Mouse (Mus musculus) liver, embryonic 14.5 days (tissue): ENCODE results near the gene Plxna4. TPM values are rescaled to one million over a fixed set of nuclear protein-coding genes. Genes with fewer than 3 reads are reported as not detected.

Source experiments
- ATAC-seq: fragments of 200-750 bp; cut with Nextera tagmentation; 2 replicates; pipeline ENCODE4 v1.8.0; 2017; ENCODE audit warnings: moderate number of reproducible peaks, mild to moderate bottlenecking, moderate library complexity; ENCODE audit not compliant: insufficient read depth
- DNase-seq, 3 experiments: peaks; one replicate each; pipeline ENCODE4 v3.0.0-alpha.2; 2012 to 2013; ENCODE audit warnings: low read depth in 3 of 3, low spot score in 3 of 3
- H3K27ac ChIP-seq: fragments of 300-500 bp; sonication (generic); 2 replicates; pipeline ENCODE4 v1.5.1; 2014; ENCODE audit warnings: moderate library complexity, mild to moderate bottlenecking, control low read depth, inconsistent platforms
- H3K27me3 ChIP-seq: fragments of 300-500 bp; sonication (generic); 2 replicates; pipeline ENCODE4 v1.6.1; 2014; ENCODE audit warnings: mild to moderate bottlenecking, low read length, moderate library complexity; ENCODE audit not compliant: control insufficient read depth, insufficient read depth
- H3K36me3 ChIP-seq: fragments of 300-500 bp; sonication (generic); replicated peaks from 2 replicates; pipeline ENCODE4 v1.6.1; 2014; ENCODE audit warnings: low read depth; ENCODE audit not compliant: control insufficient read depth, insufficient read depth
- H3K4me1 ChIP-seq, 2 experiments: fragments of 200-500 bp in 1 of 2; fragments of 300-500 bp in 1 of 2; sonication (generic) in 1 of 2; replicated peaks; 2 replicates each; pipeline ENCODE4 v1.6.1; 2012 to 2014; ENCODE audit warnings: antibody characterized with exemption in 1 of 2, inconsistent platforms in 1 of 2, low read length in 1 of 2; ENCODE audit not compliant: control insufficient read depth in 2 of 2, insufficient read depth in 2 of 2
- H3K4me2 ChIP-seq: fragments of 300-500 bp; sonication (generic); 2 replicates; pipeline ENCODE4 v1.6.1; 2014; ENCODE audit warnings: low read depth, mild to moderate bottlenecking, control low read depth, moderate library complexity
- H3K4me3 ChIP-seq, 2 experiments: fragments of 200-500 bp in 1 of 2; fragments of 300-500 bp in 1 of 2; sonication (generic) in 1 of 2; 2 replicates each; pipeline ENCODE4 v1.5.1; 2012 to 2014; ENCODE audit warnings: low read depth in 2 of 2, low read length in 2 of 2, mild to moderate bottlenecking in 2 of 2, control low read depth in 1 of 2, inconsistent platforms in 1 of 2, moderate library complexity in 1 of 2; ENCODE audit not compliant: insufficient read depth in 1 of 2
- H3K9ac ChIP-seq: fragments of 300-500 bp; sonication (generic); replicated peaks from 2 replicates; pipeline ENCODE4 v1.6.1; 2014; ENCODE audit warnings: mild to moderate bottlenecking, control low read depth, moderate library complexity
- H3K9me3 ChIP-seq: fragments of 300-500 bp; sonication (generic); 2 replicates; pipeline ENCODE4 v1.6.1; 2016; ENCODE audit warnings: low read length, mixed read lengths; ENCODE audit not compliant: control insufficient read depth
- CTCF ChIP-seq: IDR thresholded peaks from 2 replicates; pipeline ENCODE4 v1.5.1; 2016; ENCODE audit warnings: antibody characterized with exemption, low read depth, control low read depth
- EP300 ChIP-seq: IDR thresholded peaks from 2 replicates; pipeline ENCODE4 v1.6.1; 2016; ENCODE audit warnings: antibody characterized with exemption, low read depth
- WGBS: fragments of 180-500 bp; shearing (Covaris S2); extraction: QIAGEN DNeasy Blood & Tissue Kit; methylation state at CpG from one replicate; pipeline ENCODE4 v1.1.7; 2014; ENCODE audit not compliant: insufficient replicate concordance; 5-methylcytosine and 5-hydroxymethylcytosine counted together
- polyA plus RNA-seq, 2 experiments: library from polyadenylated mRNA; depleted of rRNA in 1 of 2; stranded (reverse) in 1 of 2; unstranded in 1 of 2; fragments of >200 nt; fragmentation: Nextera tagmentation in 1 of 2; extraction: Ambion mirVana in 1 of 2; gene quantifications; 2 replicates each; pipeline versions ENCODE4 v1.2.1 to v1.2.3; 2012 to 2014

The Plxna4 gene
- polyA plus RNA-seq, 2 experiments, result 0.17 to 0.25 TPM

DNA sequence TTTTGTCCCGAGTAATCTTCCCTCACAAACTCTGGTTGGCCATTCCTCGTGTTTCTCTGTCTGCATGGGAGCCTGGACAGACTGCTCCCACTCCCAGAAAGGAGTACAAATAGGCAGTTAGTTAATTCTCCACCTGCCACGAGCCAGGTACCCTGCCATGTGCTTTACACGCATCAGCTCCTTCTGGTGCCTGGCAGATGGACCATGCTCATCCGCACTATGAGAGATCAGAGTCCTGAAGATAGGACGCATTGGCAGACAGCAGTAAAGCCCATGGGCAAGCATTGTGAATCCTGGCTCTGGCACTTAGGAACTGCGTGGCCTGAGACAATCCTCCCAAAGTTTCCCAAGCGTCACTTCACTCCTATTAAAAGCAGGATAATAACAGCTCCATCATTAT, 270.5 kb downstream of the Plxna4 start:
- Histone ChIP-seq H3K36me3 (no peaks in the 10 kb centered on the region), H3K27me3 (no peaks in the 10 kb centered on the region), H3K4me3 (no peak overlapping the region), H3K27ac (no peak overlapping the region), H3K9ac (no peak overlapping the region), H3K4me1 (no peaks in the 10 kb centered on the region), H3K4me2 (no peak overlapping the region), H3K9me3 (no peaks in the 10 kb centered on the region)
- 56% methylated on average over 8 of the region's 8 CpGs for WGBS
- TF ChIP-seq EP300 (no peak), CTCF (no peak)
- ATAC-seq (no peak), DNase-seq (no peak)

DNA sequence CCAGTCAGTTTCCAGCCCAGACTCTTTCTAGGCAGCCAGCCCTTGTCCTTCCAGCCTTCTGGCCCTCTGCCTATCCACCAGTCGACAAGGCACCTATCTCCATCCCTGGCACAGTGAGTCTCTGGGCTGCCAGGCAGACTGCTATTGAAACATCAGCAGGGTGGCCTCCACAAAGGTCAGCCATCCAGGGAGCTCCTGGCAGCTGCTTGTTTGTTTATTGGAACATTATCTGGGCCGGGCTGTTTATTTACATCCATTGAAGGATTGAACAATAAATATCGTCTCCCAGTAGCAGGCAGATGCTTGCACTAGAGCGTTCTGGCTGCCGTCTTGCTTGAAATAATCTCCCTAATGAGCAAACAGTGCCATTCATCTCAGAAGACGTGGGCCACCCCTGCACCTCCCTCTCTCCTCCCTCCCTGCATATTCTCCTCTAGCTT, 273.0 kb downstream of the Plxna4 start:
- 45% methylated on average over 6 of the region's 6 CpGs for WGBS

DNA sequence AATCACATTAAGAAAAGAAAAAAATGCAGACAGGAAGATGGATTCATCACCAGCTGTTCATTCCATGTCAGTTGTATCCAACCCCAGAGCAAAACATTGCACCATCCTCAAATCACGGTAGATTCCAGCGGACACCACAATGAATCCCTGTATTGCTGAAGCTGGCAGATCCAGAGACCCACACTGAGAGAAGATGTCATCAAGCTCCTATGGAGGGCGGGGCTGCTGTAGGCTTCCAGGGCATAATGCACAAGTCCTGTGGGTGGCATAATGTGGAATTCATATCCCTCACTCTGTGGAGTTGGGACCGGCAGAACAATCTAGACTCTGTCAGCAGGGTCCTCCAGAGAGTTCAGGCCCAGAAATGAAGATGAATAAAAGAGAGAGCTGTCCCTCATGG, 278.8 kb downstream of the Plxna4 start:
- no peaks in the 10 kb centered on the region for H3K4me1 ChIP-seq
- ATAC-seq (no peak), DNase-seq (no peak)
- H3K27ac ChIP-seq, result no peak overlapping the region
- no peak overlapping the region for H3K4me3 ChIP-seq
- no peak for TF ChIP-seq CTCF
- TF ChIP-seq EP300, result no peak
- H3K4me2 ChIP-seq, result no peak overlapping the region
- no peaks in the 10 kb centered on the region for H3K27me3 ChIP-seq
- WGBS, result 72% methylated on average over 4 of the region's 4 CpGs
- no peaks in the 10 kb centered on the region for H3K36me3 ChIP-seq
- H3K9ac ChIP-seq, result no peak overlapping the region
- no peaks in the 10 kb centered on the region for H3K9me3 ChIP-seq

More for the DNA sequence above, 273.0 kb downstream of the Plxna4 start:
- Histone ChIP-seq H3K4me2 (no peak overlapping the region), H3K4me1 (no peaks in the 10 kb centered on the region), H3K4me3 (no peak overlapping the region), H3K9ac (no peak overlapping the region), H3K27ac (no peak overlapping the region), H3K9me3 (no peaks in the 10 kb centered on the region), H3K27me3 (no peaks in the 10 kb centered on the region), H3K36me3 (no peaks in the 10 kb centered on the region)
- DNase-seq (no peak), ATAC-seq (no peak)
- TF ChIP-seq EP300, result no peak
- no peak for TF ChIP-seq CTCF

DNA sequence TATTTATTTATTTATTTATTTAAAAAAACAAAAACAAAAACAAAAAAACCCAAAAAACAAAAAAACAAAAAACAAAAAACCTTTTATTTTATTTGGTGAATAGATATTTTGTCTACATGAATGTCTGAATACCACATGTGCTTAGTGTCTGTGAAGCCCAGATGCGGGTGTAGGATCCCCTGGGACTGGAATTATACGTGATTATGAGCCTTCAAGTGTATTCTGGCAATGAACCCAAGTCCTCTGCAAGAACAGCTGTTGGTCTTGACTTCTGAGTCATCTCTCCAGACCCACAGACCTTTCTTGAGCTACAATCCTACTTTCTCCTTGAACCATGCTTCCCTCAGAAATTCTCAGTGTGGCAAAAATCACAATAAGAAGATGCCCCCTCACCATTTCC, 287.4 kb downstream of the Plxna4 start:
- H3K27me3 ChIP-seq, result no peaks in the 10 kb centered on the region
- WGBS, result 64% methylated on average over 2 of the region's 2 CpGs
- no peaks in the 10 kb centered on the region for H3K4me1 ChIP-seq
- DNase-seq, result no peak
- H3K27ac ChIP-seq, result no peak overlapping the region
- no peak overlapping the region for H3K4me3 ChIP-seq
- no peak for TF ChIP-seq CTCF
- no peak for TF ChIP-seq EP300
- H3K36me3 ChIP-seq, result no peaks in the 10 kb centered on the region
- H3K9ac ChIP-seq, result no peak overlapping the region
- H3K9me3 ChIP-seq, result no peaks in the 10 kb centered on the region
- no peak overlapping the region for H3K4me2 ChIP-seq
- no peak for ATAC-seq

DNA sequence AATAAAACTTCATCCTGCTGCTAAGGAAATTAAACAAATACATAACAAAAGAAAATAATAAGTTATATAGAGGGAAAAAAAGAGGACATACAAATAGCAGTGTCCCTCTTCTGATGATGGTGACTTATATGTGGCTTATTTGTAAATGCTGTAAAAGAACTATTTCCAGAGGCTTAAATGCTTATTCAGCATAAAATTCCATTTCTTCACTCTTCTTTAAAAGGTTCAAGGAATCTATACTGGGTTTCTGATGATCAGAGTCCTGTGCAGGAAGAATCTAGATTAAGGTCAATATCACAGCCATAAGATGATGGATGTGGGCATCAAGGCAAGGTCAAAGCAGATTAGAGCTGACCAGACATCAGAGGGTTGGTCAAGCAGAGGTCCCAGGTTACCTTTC, 306.5 kb downstream of the Plxna4 start:
- no peak for ATAC-seq

More for the DNA sequence above, 306.5 kb downstream of the Plxna4 start:
- no peak overlapping the region for H3K27ac ChIP-seq
- H3K4me3 ChIP-seq, result no peak overlapping the region
- H3K4me1 ChIP-seq, result no peaks in the 10 kb centered on the region
- no peaks in the 10 kb centered on the region for H3K36me3 ChIP-seq
- no peaks in the 10 kb centered on the region for H3K9me3 ChIP-seq
- H3K9ac ChIP-seq, result no peak overlapping the region
- no peak for DNase-seq
- H3K4me2 ChIP-seq, result no peak overlapping the region
- no peaks in the 10 kb centered on the region for H3K27me3 ChIP-seq
- TF ChIP-seq EP300 (no peak), CTCF (no peak)
